Mouse (Mus musculus): ENCODE data around the gene Ipo9.

Gene Ipo9

GRCm38 (mm10) chr1:135429901-135430668, at the start of gene Ipo9:
TSS of gene Ipo9 (minus strand) at chr1:135430499.
- peak; percentile 95 for DNase-seq (ENCODE audit: low read depth)

DNA sequence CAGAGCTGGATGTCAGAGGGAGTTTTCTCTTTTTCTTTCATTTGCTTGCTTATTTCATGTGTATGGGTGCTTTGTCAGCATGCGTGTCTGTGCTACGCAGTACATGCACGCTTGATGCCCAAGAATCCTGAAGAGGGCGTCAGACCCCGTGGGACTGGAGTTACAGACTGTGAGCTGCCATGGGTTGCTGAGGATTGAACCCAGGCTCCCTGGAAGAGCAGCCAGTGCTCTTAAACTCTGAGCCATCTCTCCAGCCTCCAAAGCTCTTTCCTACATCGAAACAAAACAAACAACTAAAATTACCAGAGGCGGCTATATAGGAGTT, 45.2 kb upstream of the Ipo9 start:
- DNase-seq (ENCODE audit: low read depth): no peak

DNA sequence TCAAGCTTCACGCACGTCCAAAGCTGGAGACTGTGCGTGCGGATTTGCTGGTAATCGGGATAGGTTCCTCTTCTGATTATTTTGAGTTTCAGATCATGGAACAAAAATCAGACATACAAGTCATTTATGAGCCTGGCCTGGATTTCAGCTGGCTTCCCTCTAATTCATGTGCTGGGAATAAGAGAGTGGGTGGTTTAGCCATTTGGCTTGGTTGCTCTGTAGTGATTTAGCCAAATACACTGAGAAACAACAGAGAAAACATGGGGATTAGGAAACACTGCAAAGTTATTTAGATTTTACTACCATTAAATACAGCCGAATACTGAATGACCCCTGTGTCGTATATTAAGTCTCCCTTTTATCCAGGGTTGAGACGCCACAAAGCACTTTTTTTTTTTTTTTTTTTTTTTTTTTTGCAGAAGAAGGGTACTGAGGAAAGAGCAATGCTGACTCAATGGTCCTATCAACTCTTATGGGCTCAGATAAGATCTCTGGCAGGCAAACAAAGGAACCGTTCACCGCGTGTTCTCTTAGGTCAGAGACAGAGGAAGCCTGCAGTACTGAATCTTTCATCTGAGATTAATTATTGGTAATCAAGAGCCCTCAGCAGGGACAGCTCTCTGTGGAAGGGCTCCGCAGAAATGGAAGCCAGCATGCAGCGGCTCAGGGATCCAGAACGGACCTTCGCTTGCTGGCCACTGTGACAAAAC, 44.7 kb upstream of the Ipo9 start:
- no peak for DNase-seq (ENCODE audit: low read depth)

- DNase-seq (ENCODE audit: low read depth): no peak
Measured at GRCm38 (mm10) chr1:135472536-135472935, 42.2 kb upstream of the Ipo9 start.

- DNase-seq (ENCODE audit: low read depth): no peak
Measured at GRCm38 (mm10) chr1:135471742-135472141, 41.4 kb upstream of the Ipo9 start.

- no peak for DNase-seq (ENCODE audit: low read depth)
Measured at GRCm38 (mm10) chr1:135470546-135470945, 40.2 kb upstream of the Ipo9 start.

GRCm38 (mm10) chr1:135467462-135467861, 37.2 kb upstream of the Ipo9 start:
- no peak for DNase-seq (ENCODE audit: low read depth)

DNA sequence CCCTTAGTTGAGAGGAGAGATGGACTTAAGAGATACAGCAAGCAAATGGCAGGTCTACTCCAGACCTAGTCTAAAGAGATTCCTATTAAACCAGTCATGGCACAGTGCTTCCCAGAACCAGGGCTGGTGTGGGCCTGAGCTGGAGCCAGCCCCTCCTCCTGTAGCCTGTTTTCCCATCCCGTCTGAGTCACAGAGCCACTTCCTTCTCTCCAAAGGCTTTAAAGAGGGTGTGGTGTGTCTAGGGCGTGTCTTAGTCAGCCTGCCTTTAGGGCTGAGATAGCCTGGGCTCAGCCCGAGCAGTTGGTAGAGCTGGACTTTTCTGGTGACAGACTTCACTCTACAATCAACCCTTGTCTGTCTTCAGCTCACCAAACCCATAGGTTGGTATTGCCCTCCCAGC, 36.6 kb upstream of the Ipo9 start:
- DNase-seq (ENCODE audit: low read depth): no peak

DNA sequence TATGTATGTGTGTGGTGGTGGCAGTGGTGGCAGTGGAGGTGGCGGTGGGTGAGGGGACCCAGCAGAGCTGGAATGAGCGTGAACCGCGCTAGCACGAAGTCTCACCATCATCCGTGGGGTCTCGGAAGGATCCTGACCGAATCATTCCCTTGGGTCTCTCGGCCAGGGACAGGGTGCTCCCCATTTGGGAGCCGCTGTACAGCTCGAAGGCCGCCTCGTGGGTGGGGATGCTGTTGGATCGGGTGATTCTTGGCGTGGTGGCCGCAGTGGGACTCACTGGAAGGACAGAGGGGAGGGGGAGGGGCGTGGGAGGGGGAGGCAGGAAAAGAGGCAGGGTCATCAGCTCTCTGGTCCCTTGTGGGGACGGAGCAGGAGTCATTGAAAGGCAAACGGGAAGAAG, 35.4 kb upstream of the Ipo9 start:
- DNase-seq (ENCODE audit: low read depth): no peak

- DNase-seq (ENCODE audit: low read depth): no peak
Measured at GRCm38 (mm10) chr1:135462736-135463135, 32.4 kb upstream of the Ipo9 start.

DNA sequence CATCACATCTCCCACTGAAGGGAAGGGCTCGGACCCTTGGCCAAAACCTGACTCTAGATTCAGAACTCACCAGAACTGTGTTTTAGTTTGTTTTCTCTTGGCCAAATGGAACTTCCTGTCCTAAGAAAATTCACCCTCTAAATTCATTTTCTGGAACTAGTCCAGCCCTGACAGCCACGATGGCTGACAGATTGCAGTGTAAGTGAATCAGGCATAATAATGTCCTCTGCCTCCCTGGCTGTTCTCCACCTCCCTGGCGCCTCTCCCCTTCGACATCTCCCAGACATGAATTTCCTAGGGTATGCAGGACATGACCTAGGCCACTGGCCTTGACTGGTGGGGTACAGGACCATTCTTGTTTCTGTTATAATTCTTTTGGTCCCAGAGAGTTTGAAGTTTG, 32.0 kb upstream of the Ipo9 start:
- DNase-seq (ENCODE audit: low read depth): no peak

- DNase-seq (ENCODE audit: low read depth): peak; percentile 50
Measured at GRCm38 (mm10) chr1:135461097-135461730, 30.9 kb upstream of the Ipo9 start.

DNA sequence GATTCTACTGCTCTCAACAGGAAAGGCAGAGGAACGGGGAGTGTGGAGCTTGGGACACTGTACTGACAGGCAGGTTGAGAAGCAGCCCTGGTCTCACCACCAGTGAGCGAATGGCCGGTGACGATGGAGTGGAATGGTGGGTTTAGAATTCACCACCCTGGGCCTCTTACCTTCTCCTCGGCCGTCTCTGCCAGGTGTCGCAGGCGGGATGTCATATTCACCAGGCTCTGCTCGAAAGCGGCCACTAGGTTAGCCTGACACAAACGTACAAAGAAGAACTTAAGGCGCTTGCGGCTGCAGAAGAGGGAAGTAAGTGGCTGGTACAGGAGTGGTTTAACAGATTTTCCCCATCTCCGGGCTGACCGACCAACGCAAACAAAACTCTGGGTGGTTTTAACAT, 30.2 kb upstream of the Ipo9 start:
- DNase-seq (ENCODE audit: low read depth): no peak

- no peak for DNase-seq (ENCODE audit: low read depth)
Measured at GRCm38 (mm10) chr1:135457860-135458259, 27.6 kb upstream of the Ipo9 start.

DNA sequence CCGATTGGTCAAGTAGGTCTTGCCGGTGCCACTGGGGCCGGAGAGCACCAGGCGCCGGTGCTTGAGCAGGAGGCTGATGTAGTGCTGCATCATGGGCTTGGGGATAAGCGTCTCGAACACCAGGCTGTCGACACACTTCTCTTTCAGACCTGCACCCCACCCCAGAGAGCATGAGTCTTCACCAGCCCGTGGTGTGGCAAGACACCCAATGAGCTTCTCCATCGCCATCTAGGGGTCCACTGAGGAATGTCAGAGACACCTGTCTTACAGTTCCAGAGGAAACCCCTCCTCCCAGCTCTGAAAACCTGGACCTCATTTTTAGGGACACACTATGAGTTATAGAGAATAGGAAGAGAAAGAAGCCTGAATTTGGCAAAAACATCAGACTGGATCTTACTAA, 22.0 kb upstream of the Ipo9 start:
- peak; percentile 39 for DNase-seq (ENCODE audit: low read depth)

GRCm38 (mm10) chr1:135451419-135451818, 21.1 kb upstream of the Ipo9 start:
- DNase-seq (ENCODE audit: low read depth): no peak

DNA sequence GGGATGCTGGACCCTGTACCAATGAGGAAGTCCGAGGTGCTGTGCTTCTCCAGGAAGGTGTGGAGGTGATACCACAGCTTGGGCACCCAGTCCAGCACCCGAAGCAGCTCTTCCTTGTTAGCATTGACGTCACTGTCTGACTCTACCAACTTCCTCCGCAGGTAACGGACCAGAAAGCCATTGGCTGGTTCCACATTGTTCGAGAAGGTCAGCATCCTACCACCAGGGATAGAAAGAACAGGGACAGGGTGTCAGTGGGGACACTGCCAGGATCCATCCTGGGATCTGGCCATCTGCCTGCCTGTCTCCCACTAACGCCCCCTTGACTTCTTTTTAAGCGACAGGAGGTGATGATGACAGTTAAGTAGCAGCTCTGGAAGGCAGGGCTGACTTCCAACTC, 19.6 kb upstream of the Ipo9 start:
- no peak for DNase-seq (ENCODE audit: low read depth)

DNA sequence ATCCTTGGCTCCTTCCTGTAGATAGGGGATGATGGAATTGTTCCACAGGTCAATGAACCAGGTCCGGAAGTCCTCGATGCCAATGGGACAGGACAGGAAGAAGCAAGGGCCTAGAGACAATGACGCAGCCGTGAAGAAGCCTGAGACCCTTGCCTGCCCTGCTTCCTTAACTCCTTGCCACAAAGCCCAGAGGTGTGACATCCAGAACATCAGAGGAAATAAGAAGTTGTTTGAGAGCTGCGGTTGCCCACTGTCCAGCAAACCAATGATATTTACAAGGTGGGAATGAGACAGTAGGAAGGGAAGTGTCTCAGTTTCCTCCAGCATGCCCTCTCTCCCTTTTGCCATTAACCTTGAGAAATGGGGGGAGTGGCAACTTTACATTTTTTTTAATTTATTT, 18.6 kb upstream of the Ipo9 start:
- DNase-seq (ENCODE audit: low read depth): no peak

- no peak for DNase-seq (ENCODE audit: low read depth)
Measured at GRCm38 (mm10) chr1:135443506-135443905, 13.2 kb upstream of the Ipo9 start.

DNA sequence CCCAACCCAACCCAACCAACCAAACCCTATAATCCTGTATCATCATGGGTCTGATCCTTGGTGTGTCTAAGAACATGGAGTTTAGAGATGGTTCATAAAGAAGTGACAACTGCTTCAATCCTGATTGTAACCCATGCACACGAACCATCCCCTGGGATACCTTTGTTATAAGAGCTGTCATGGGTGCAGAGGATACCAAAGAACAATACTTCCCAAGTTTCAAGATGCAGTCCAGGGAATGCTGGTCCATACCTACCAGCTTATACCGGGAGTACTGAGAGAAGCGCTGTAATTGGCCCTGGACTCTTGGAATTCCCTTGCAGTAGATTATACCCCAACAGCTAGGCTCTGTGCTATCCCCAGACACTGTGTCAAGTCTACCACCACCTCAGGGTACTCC, 11.6 kb upstream of the Ipo9 start:
- DNase-seq (ENCODE audit: low read depth): no peak

DNA sequence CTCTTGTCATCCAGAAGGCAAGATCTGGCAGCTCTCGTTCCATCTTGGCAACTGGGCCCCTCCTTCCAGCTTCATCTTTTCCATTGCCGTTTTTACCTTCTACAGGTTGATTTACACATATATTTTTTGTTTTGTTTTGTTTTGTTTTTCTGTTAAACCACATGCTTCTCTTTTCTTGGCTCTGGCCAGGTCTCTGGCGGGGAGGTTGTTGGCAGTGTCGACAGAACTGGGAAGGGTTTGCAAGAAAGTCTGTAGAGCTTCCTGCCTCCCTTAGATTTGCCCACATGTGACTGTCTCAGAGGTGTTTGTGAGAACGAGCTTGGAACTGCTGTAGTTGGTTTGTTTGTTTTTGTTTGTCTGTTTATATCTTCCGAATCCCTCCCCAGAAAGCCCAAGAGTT, 10.7 kb upstream of the Ipo9 start:
- DNase-seq (ENCODE audit: low read depth): no peak

- no peak for DNase-seq (ENCODE audit: low read depth)
Measured at GRCm38 (mm10) chr1:135438801-135439200, 8.5 kb upstream of the Ipo9 start.

DNA sequence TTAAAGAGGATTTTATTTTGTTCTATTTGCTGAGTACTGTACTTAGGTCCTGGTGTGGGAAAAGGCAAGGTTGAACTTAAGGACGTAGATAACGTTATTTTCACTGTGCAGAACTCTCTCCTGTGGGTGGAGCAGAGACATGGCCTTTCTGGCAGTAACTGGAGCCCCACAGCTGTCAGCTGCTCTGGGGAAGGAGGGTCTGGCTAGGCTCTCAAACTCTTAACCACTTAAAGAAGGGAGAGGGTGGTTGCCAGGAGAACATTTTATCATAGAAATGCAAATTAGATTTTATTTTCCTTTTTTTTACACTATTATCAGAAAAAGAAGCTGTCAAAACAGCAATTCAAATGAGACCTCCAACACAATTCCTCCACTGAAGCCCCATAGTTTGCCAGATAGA, 5.5 kb upstream of the Ipo9 start:
- no peak for DNase-seq (ENCODE audit: low read depth)

DNA sequence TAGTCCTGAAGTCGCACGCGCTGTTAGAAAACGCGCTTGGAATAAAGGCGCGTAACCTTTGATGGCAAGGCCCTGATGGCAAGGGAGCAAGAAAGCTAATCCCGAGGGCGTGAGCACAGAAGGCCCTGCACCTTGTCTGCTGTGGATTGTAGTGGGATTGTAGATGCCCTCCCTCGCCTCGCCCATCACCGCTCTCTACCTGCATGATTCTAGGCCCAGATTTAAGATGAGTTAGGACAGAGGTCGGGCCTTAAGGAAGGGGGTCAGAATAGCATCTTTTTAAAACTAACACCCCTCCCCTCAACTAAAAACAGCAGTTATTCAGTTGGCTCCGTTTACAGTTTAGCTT, 344 bp upstream of the Ipo9 start:
- no peak for DNase-seq (ENCODE audit: low read depth)
